Mouse (Mus musculus): ENCODE data around the gene Cyp24a1. TPM values are rescaled to one million over a fixed set of nuclear protein-coding genes. Genes with fewer than 3 reads are reported as not detected.

Cyp24a1 gene
- polyA plus RNA-seq (2014; fragmentation: Illumina TruSeq; extraction: RNeasy Lipid Tissue Mini Kit (QIAGEN cat#74804); ENCODE audit: low read depth, low replicate concordance): not detected

DNA sequence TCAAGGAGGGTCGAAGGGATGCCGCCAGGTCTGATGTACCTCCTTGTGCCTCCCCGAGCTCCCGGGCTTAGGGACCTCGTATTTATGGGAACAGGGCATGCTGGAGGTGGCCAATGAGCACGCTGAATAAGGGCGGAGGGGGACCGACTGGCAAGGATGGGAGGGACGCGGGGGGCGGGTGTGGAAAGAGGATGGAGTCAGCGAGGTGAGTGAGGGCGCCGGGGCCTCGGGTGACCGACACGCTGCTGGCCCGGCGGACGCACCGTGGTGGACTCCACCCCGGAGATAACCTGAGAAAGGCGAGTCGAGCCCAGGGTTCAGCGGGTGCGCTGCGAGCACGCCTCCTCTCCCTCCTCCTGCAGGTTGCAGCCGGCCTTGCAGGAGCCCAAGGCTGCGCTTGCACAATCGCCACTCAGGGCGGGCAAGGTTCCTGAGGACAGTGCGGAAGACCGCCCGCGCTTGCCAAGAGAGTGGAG is at the start of gene Cyp24a1:
Cyp24a1 (minus strand) TSS at position 55 of the 476 bp plus-strand sequence.

DNA sequence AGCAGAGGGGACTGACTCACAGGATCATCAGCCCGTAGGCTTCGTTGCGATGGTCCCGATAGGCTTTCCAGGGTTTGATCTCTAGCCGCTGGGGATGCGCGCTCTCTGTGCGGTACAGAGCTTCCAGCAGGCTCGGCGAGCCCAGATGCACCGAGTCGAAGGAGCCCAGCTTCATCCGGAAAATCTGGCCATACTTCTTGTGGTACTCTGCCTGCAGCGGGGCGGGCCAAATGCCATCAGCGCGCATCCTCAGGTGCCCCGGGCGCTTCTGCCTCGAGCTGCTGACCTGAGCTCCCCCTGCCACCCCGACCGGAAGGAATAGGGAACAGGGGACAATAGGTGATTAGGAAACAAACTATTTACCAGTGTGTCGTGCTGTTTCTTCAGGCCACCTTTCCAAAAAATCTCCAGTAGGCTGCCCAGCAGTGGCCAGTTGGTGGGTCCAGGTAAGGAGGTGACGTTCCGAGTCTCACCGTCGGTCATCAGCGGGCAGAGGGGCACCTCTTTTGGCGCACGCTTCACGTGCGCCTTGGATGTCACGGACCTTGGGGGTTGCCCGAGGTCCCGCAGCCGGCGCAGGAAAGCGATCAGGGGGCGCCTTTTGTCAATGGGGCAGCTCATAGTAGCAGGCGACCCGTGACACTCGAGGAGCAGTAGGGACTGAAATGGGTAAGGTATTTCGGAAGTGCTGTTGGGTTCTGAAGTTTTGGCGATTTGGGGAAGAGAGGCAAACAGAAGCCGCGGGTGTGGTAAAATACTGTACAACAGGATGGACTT is 603 bp downstream of the Cyp24a1 start, which contains the start of gene Pfdn4:
Pfdn4 (plus strand) TSS at position 275 of the 777 bp plus-strand sequence.

Other genes with a start within 250 kb of the Cyp24a1 start
- not detected for gene Bcas1, start 69.3 kb downstream of the Cyp24a1 start, polyA plus RNA-seq (2014; fragmentation: Illumina TruSeq; extraction: RNeasy Lipid Tissue Mini Kit (QIAGEN cat#74804); ENCODE audit: low read depth, low replicate concordance)
- 20.8 TPM for gene Pfdn4, start 717 bp downstream of the Cyp24a1 start, polyA plus RNA-seq (2014; fragmentation: Illumina TruSeq; extraction: RNeasy Lipid Tissue Mini Kit (QIAGEN cat#74804); ENCODE audit: low read depth, low replicate concordance)
- gene 4930470P17Rik, start 104.9 kb upstream of the Cyp24a1 start, polyA plus RNA-seq (2014; fragmentation: Illumina TruSeq; extraction: RNeasy Lipid Tissue Mini Kit (QIAGEN cat#74804); ENCODE audit: low read depth, low replicate concordance): not detected
- 0.84 TPM for gene Dok5, start 234.7 kb upstream of the Cyp24a1 start, polyA plus RNA-seq (2014; fragmentation: Illumina TruSeq; extraction: RNeasy Lipid Tissue Mini Kit (QIAGEN cat#74804); ENCODE audit: low read depth, low replicate concordance)